Comparison of ENCODE assay signal across 19 mouse cellular contexts in the genomic region with DNA sequence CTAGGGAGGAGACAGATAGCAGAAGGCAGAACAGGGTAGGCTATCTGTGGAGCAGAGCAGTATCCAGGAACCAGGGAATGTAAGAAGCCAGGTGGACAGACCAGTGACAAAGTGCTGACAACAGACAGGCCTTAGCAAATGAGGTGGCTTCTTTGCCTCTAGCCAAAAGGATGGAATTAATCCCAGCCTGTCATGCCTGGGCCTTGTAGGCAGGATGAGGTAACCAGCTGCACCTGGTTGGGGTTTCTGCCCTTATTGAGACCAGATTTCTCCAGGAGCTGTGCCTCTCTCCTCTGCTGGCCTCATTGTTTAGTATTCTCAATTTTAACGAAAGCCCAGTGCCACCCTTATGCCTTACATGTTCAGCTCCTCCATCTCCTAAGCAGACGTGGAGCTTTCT. TPM values are rescaled to one million over a fixed set of nuclear protein-coding genes. Genes with fewer than 3 reads are reported as not detected.
DNase-seq lines count a peak whose midpoint lies in the region; ATAC-seq and TF ChIP-seq lines count a peak whose summit lies in the region.
"Had no signal": no experiment of that assay in that cellular context is flagged by ENCODE, and none has a peak within 500 bp of the region (broad histone marks: within the 10 kb centered on the region; RNA-seq: fewer than 3 reads in every experiment).

No protein-coding gene starts in this region.

- peaks cover 9% of the 10 kb centered on the region; the same call in 1 of the 2 replicates for H3K4me1 ChIP-seq in kidney, postnatal 0 days (replicated peaks; ENCODE audit: insufficient read depth, low read length)
- peaks cover 39% of the 10 kb centered on the region for H3K4me1 ChIP-seq in intestine, embryonic 14.5 days (replicated peaks; ENCODE audit: control insufficient read depth, insufficient read depth, low read length)
- peaks cover 9% of the 10 kb centered on the region; the same call in 1 of the 2 replicates for H3K4me1 ChIP-seq in stomach, embryonic 15.5 days

- H3K9ac ChIP-seq in kidney, postnatal 0 days (ENCODE audit: low read depth, low read length), result no peak overlapping the region
- peak overlapping the region; percentile 16; the same call in 1 of the 2 replicates for H3K9ac ChIP-seq in intestine, embryonic 14.5 days (ENCODE audit: low read length)
- no peak overlapping the region for H3K9ac ChIP-seq in stomach, embryonic 15.5 days
- H3K9ac ChIP-seq: forebrain, embryonic 12.5 days; limb, embryonic 12.5 days; liver, embryonic 15.5 days; midbrain, embryonic 15.5 days had no signal

- ATAC-seq in kidney, postnatal 0 days (replicated peaks; ENCODE audit: low FRiP score, low read depth), result no peak
- no peak for ATAC-seq in intestine, embryonic 14.5 days (replicated peaks; ENCODE audit: low FRiP score, low TSS enrichment, low read depth)
- ATAC-seq in stomach, embryonic 15.5 days (ENCODE audit: insufficient read depth, low FRiP score, low read depth), result no peak
- ATAC-seq: hindbrain, embryonic 16.5 days; midbrain, embryonic 15.5 days had no signal

- H3K27ac ChIP-seq in gastrocnemius, adult 2 months, result peak overlapping the region; percentile 51
- H3K27ac ChIP-seq in kidney, postnatal 0 days, result no peak overlapping the region
- peak overlapping the region; percentile 38; the same call in 1 of the 2 replicates for H3K27ac ChIP-seq in intestine, embryonic 14.5 days (ENCODE audit: low read depth)
- no peak overlapping the region for H3K27ac ChIP-seq in stomach, embryonic 15.5 days
- H3K27ac ChIP-seq: forebrain, embryonic 12.5 days; limb, embryonic 12.5 days; liver, embryonic 15.5 days; midbrain, embryonic 15.5 days had no signal

- intact Hi-C loops in gastrocnemius, adult 2 months (cut with DNase I), result no loop called here

- no peaks in the 10 kb centered on the region for H3K36me3 ChIP-seq in kidney, postnatal 0 days (ENCODE audit: insufficient read depth, low read length)
- no peaks in the 10 kb centered on the region for H3K36me3 ChIP-seq in intestine, embryonic 14.5 days (ENCODE audit: control insufficient read depth, insufficient read depth, low read length)
- no peaks in the 10 kb centered on the region for H3K36me3 ChIP-seq in stomach, embryonic 15.5 days
- H3K36me3 ChIP-seq: forebrain, embryonic 12.5 days; limb, embryonic 12.5 days; liver, embryonic 15.5 days; midbrain, embryonic 15.5 days had no signal

- 74% methylated on average over 2 of the region's 2 CpGs for WGBS in kidney, postnatal 0 days
- WGBS in intestine, embryonic 14.5 days, result 64% methylated on average over 2 of the region's 2 CpGs
- WGBS in stomach, embryonic 15.5 days, result 53% methylated on average over 2 of the region's 2 CpGs

- peak overlapping the region; percentile 4; the same call in 1 of the 2 replicates for H3K4me2 ChIP-seq in kidney, postnatal 0 days (ENCODE audit: low read length)
- H3K4me2 ChIP-seq in intestine, embryonic 14.5 days (ENCODE audit: low read length), result peak overlapping the region; percentile 44
- peak overlapping the region; percentile 23; the same call in 1 of the 2 replicates for H3K4me2 ChIP-seq in stomach, embryonic 15.5 days
- H3K4me2 ChIP-seq: forebrain, embryonic 12.5 days; limb, embryonic 12.5 days; liver, embryonic 15.5 days; midbrain, embryonic 15.5 days had no signal

- H3K9me3 ChIP-seq in kidney, postnatal 0 days (replicated peaks; ENCODE audit: low read length), result no peaks in the 10 kb centered on the region
- H3K9me3 ChIP-seq in intestine, embryonic 14.5 days (ENCODE audit: control insufficient read depth, low read length), result no peaks in the 10 kb centered on the region
- no peaks in the 10 kb centered on the region for H3K9me3 ChIP-seq in stomach, embryonic 15.5 days
- H3K9me3 ChIP-seq: forebrain, embryonic 12.5 days; limb, embryonic 12.5 days; liver, embryonic 15.5 days; midbrain, embryonic 15.5 days had no signal

- no peak for TF ChIP-seq CTCF in gastrocnemius, adult 2 months (IDR thresholded peaks at IDR 0.05)
- TF ChIP-seq CTCF in kidney, postnatal 0 days (IDR thresholded peaks at IDR 0.05; ENCODE audit: low read depth), result no peak

- DNase-seq in gastrocnemius, adult 2 months, result no peak
- no peak for DNase-seq in gastrocnemius, postnatal 25 days
- DNase-seq in kidney, postnatal 0 days (ENCODE audit: low spot score), result no peak
- no peak for DNase-seq in kidney, postnatal 10 days
- no peak for DNase-seq in intestine, embryonic 14.5 days (ENCODE audit: low spot score)
- no peak for DNase-seq in lung, postnatal 14 days
- no peak for DNase-seq in right cerebral cortex, postnatal 25 days
- DNase-seq: adrenal gland, postnatal 25 days; cerebellum, adult 9-10 months; heart, adult 18-20 months; lung, postnatal 36 days; thymus, postnatal 36 days had no signal

- H3K4me3 ChIP-seq in gastrocnemius, adult 2 months, result peak overlapping the region; percentile 33
- H3K4me3 ChIP-seq in kidney, postnatal 0 days (replicated peaks; ENCODE audit: low read depth, low read length), result no peak overlapping the region
- H3K4me3 ChIP-seq in intestine, embryonic 14.5 days (ENCODE audit: low read depth, low read length), result 0 out of 2 replicates have a peak overlapping the region, but pooled peaks have one; percentile 6
- no peak overlapping the region; the same call in 1 of the 2 replicates for H3K4me3 ChIP-seq in stomach, embryonic 15.5 days (replicated peaks)
- H3K4me3 ChIP-seq: forebrain, embryonic 12.5 days; limb, embryonic 12.5 days; liver, embryonic 15.5 days; midbrain, embryonic 15.5 days had no signal

- H3K27me3 ChIP-seq in kidney, postnatal 0 days (ENCODE audit: insufficient read depth, low read length), result no peaks in the 10 kb centered on the region
- H3K27me3 ChIP-seq in intestine, embryonic 14.5 days (replicated peaks; ENCODE audit: control insufficient read depth, insufficient read depth, low read length), result no peaks in the 10 kb centered on the region
- H3K27me3 ChIP-seq in stomach, embryonic 15.5 days (replicated peaks), result no peaks in the 10 kb centered on the region
- H3K27me3 ChIP-seq: CH12.LX; forebrain, embryonic 12.5 days; limb, embryonic 12.5 days; midbrain, embryonic 15.5 days had no signal

RNA-seq across cellular contexts. Expression of a gene that starts 3.8 kb away (rescaled TPM):
- 10 to 100 TPM; 23.9 to 39.9 TPM for total RNA-seq in gastrocnemius, adult 2 months (2021)
- 10 to 100 TPM; 33.2 to 40.8 TPM for total RNA-seq in gastrocnemius, postnatal 25 days (2021)
- polyA plus RNA-seq in kidney, postnatal 0 days (2015; fragmentation: Nextera tagmentation; extraction: Ambion mirVana), result 233 and 263 TPM in 2 replicates
- 309 and 368 TPM in 2 replicates for polyA plus RNA-seq in intestine, embryonic 14.5 days (2014; fragmentation: Nextera tagmentation; extraction: Ambion mirVana)
- 396 and 401 TPM in 2 replicates for polyA plus RNA-seq in stomach, embryonic 15.5 days (2015; fragmentation: Nextera tagmentation; extraction: Ambion mirVana)

Comparison
In these comparisons a context has a peak if more than half of its experiments do, and no peak if none do; other contexts are left out.
1. H3K27ac ChIP-seq: peak in gastrocnemius, adult 2 months (single experiment) and intestine, embryonic 14.5 days (single experiment); none in kidney, postnatal 0 days (single experiment) and stomach, embryonic 15.5 days (single experiment).
2. H3K4me3 ChIP-seq: peak in gastrocnemius, adult 2 months (single experiment) and intestine, embryonic 14.5 days (single experiment); none in kidney, postnatal 0 days (single experiment) and stomach, embryonic 15.5 days (single experiment).
3. Peak in every context shown above with its lines, with median percentiles within 50 percentile points of each other: H3K4me2 ChIP-seq.